Mouse (Mus musculus): ENCODE data around the gene Gm17078. TPM values are rescaled to one million over a fixed set of nuclear protein-coding genes. Genes with fewer than 3 reads are reported as not detected.

Gm17078 gene
- not detected for polyA plus RNA-seq (2014; fragmentation: Illumina TruSeq; extraction: RNeasy Lipid Tissue Mini Kit (QIAGEN cat#74804); ENCODE audit: low read depth, low replicate concordance)

GRCm38 (mm10) chr14:51611210-51611609 lies at the start of gene Gm17078:
Gene Gm17078 (minus strand): TSS chr14:51611310.

GRCm38 (mm10) chr14:51635566-51635965 lies 24.5 kb upstream of the Gm17078 start, which contains the start of gene Gm4181:
Gene Gm4181 (minus strand): TSS chr14:51635666.

GRCm38 (mm10) chr14:51592039-51592438 lies 19.1 kb downstream of the Gm17078 start, which contains the start of gene Gm17174:
Gene Gm17174 (minus strand): TSS chr14:51592139.

GRCm38 (mm10) chr14:51573963-51574362 lies 37.1 kb downstream of the Gm17078 start, which contains the start of gene Gm17175:
Gene Gm17175 (minus strand): TSS chr14:51574063.

Other genes starting within 250 kb of the Gm17078 start
- not detected for gene Gm7247, start 249.6 kb downstream of the Gm17078 start, polyA plus RNA-seq (2014; fragmentation: Illumina TruSeq; extraction: RNeasy Lipid Tissue Mini Kit (QIAGEN cat#74804); ENCODE audit: low read depth, low replicate concordance)
- gene Vmn2r88, start 200.5 kb downstream of the Gm17078 start, polyA plus RNA-seq (2014; fragmentation: Illumina TruSeq; extraction: RNeasy Lipid Tissue Mini Kit (QIAGEN cat#74804); ENCODE audit: low read depth, low replicate concordance) = not detected
- not detected for gene Vmn2r89, start 159.5 kb downstream of the Gm17078 start, polyA plus RNA-seq (2014; fragmentation: Illumina TruSeq; extraction: RNeasy Lipid Tissue Mini Kit (QIAGEN cat#74804); ENCODE audit: low read depth, low replicate concordance)
- gene Gm5622, start 58.5 kb downstream of the Gm17078 start, polyA plus RNA-seq (2014; fragmentation: Illumina TruSeq; extraction: RNeasy Lipid Tissue Mini Kit (QIAGEN cat#74804); ENCODE audit: low read depth, low replicate concordance) = not detected
- gene Gm17175, start 37.2 kb downstream of the Gm17078 start, polyA plus RNA-seq (2014; fragmentation: Illumina TruSeq; extraction: RNeasy Lipid Tissue Mini Kit (QIAGEN cat#74804); ENCODE audit: low read depth, low replicate concordance) = not detected
- gene Gm17174, start 19.2 kb downstream of the Gm17078 start, polyA plus RNA-seq (2014; fragmentation: Illumina TruSeq; extraction: RNeasy Lipid Tissue Mini Kit (QIAGEN cat#74804); ENCODE audit: low read depth, low replicate concordance) = not detected
- not detected for gene Gm4181, start 24.4 kb upstream of the Gm17078 start, polyA plus RNA-seq (2014; fragmentation: Illumina TruSeq; extraction: RNeasy Lipid Tissue Mini Kit (QIAGEN cat#74804); ENCODE audit: low read depth, low replicate concordance)
- gene Gm17079, start 84.2 kb upstream of the Gm17078 start, polyA plus RNA-seq (2014; fragmentation: Illumina TruSeq; extraction: RNeasy Lipid Tissue Mini Kit (QIAGEN cat#74804); ENCODE audit: low read depth, low replicate concordance) = not detected
- gene Gm5800, start 105.9 kb upstream of the Gm17078 start, polyA plus RNA-seq (2014; fragmentation: Illumina TruSeq; extraction: RNeasy Lipid Tissue Mini Kit (QIAGEN cat#74804); ENCODE audit: low read depth, low replicate concordance) = not detected
- not detected for gene Ang4, start 162.3 kb upstream of the Gm17078 start, polyA plus RNA-seq (2014; fragmentation: Illumina TruSeq; extraction: RNeasy Lipid Tissue Mini Kit (QIAGEN cat#74804); ENCODE audit: low read depth, low replicate concordance)
- not detected for gene AY358078, start 188.7 kb upstream of the Gm17078 start, polyA plus RNA-seq (2014; fragmentation: Illumina TruSeq; extraction: RNeasy Lipid Tissue Mini Kit (QIAGEN cat#74804); ENCODE audit: low read depth, low replicate concordance)
- gene Ear6, start 242.4 kb upstream of the Gm17078 start, polyA plus RNA-seq (2014; fragmentation: Illumina TruSeq; extraction: RNeasy Lipid Tissue Mini Kit (QIAGEN cat#74804); ENCODE audit: low read depth, low replicate concordance) = not detected

Measured in adrenal gland, adult 10 weeks (tissue).